Mouse (Mus musculus): ENCODE measurements around the gene Tgfbr3.

DNA sequence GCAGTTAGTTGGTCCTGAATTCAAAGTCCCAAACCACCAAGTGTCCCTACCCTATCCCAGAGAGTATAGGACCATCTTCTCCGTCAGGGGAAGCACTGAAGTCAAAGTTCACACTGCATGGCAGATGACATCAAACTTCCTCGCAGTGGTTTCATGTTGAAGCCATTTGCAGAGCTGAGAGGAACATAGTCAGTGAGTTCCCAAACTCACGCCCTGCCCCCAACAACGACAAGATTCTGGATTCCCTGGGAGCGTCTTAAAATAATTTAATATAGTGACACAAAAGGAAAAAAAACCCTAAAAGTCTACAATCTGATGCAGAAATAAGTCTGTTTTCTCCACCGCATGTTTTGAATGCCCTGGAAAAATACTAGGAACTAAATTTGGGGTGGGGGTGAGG is 105.9 kb downstream of the Tgfbr3 start:
- TF ChIP-seq CTCF (IDR thresholded peaks at IDR 0.05; ENCODE audit: insufficient read depth, low read depth, low read length) (no peak), POLR2A (IDR thresholded peaks at IDR 0.05; ENCODE audit: insufficient read depth, low read depth, low read length) (no peak)

Data from olfactory bulb, adult 2 months (tissue).